Mouse (Mus musculus) c-Kit-positive CD71-positive TER-119-positive erythroid progenitor cells, embryonic 14.5 days (primary cell): ENCODE measurements around the gene Tcte1.

Experiments
- DNase-seq: peaks from one replicate; pipeline ENCODE4 v3.0.0-alpha.2; 2013; ENCODE audit warnings: low spot score

Gene Tcte1

GRCm38 (mm10) chr17:45547461-45548190, 24.4 kb downstream of the Tcte1 start:
- DNase-seq = no peak

DNA sequence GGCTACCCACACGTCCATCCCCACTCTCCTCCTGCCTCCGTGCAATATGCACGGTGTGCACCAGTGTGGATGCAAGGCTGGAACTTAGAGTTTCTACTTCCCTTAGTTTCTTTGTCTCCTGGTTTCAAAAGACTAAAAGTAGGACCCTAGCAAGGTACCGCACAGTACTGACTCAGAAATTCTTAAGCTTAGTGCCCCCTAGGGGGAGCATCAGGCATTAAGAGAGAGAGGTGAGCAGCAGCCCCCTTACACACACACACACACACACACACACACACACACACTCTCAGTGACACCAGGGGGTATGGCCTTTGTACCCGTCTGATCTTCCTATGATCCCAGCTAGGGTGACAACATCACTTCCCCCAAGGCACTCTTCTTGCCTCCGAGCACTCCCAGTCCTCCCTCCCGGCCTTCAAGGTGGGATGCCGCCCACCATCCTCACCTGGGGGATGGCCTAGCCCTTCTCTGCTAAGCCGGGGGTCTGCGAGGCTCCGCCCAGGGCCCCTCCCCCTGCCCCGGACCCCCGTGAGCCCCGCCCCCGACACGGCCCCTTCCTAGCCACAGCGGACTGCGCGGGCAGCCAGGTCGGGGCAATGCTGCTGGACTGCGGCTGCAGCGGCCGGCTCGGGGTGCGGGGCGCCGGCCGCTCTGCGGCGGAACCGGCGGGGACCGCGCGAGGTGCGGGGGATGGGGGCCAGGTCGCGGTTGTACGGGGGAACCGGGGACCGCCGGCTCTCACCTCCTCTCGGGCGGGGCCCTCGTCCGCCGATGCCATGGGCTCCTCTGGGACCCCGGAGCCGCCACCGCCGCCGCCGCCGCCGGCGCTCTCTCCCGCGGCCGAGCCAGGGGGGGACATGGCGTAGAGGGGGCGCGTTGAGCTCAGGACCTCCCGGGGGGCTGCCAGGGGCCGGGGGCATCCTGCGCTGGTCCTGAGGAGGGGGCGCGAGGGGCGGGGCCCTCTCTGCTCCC, 25.6 kb downstream of the Tcte1 start:
- no peak for DNase-seq

DNA sequence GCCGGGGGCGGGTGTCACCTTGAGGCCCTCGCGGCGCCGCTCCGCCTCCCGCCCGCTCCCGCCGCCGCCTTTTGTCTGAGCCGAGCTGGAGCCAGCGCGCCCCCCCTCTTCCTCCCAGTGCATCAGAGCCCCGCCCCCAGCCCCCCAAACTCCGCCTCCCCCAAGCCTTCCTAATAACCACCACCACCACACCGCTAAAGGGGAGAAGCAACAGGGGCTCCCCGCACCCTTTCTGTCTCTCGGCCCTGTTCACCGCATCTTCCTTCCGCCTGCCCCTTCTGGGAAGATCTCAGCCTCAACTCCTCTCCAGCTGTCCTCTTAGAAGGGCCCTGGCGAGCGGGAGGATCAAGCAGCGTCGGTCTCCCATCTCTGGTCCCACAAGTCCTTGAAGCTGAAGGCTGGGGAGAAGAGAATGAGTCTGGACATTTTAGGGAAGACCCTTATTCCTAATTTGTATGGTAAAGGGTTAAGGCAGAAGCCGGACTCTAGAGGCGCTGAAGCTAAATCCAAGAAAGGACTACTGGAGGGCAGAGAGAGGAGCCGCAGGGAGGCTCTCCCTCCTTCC, 26.5 kb downstream of the Tcte1 start, which contains the start of gene Tmem151b:
Gene Tmem151b (minus strand): TSS at position 61 of the 565 bp plus-strand sequence.
- DNase-seq = no peak

DNA sequence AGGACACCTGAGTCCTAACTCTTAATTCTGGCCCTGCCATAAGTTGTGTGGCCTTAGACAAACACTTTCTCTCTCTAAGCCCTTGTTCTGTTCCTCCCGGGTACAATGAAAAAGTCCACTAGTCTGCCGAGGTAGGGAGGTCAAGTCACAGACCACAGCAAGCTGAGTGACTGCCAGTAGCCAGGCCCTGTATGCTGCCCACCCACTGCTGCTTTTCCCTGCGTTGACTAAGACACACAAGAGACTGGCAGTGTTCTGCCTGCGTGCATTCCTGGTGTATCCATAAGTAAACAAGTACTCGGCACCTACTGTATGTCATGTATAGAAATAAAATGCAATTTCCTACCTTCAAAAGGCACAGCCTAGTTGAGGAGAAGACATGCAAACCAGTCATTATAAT, 27.0 kb downstream of the Tcte1 start:
- DNase-seq = no peak

DNA sequence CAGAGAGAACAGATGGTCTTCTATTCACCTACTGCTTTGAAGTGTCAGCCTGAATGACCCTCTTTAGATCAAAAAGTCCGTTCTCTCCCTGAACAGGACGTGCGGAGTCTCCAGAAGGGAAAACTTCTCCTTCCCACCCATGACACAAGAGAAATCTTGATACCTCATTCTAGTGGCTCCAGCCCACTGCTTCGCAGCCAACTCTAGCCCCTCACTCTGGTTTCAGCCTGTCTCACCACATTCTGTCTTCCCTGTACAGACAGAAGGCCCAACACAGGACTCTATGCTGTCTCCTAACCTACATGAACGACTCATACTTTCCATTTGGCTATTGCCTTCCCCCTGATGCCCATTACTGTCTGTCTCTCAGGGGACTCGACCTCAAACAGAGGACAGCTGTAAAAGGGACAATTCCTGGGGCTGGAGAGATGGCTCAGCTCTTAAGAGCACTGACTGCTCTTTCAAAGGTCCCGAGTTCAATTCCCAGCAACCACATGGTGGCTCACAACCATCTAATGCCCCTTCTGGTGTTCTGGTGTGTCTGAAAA, 28.1 kb downstream of the Tcte1 start:
- DNase-seq = no peak

GRCm38 (mm10) chr17:45551816-45552451, 28.7 kb downstream of the Tcte1 start:
- no peak for DNase-seq

DNA sequence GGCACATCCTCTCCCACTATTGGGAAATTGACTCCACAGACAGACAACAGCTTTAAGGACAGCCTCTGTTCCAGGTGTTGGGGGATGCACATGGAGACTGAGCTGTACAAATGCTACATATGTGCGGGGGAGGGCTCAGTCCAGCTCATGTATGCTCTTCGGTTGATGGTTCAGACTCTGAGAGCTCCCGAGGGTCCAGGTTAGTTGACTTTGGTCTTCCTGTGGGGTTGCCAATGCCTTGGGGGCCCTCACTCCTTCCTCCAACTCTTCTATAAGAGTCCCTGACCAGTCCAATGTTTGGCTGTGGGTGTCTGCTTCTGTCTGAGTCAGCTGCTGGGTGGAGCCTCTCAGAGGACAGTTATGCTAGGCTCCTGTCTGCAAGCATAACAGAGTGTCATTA, 29.8 kb downstream of the Tcte1 start:
- DNase-seq = no peak

GRCm38 (mm10) chr17:45554420-45554819, 31.2 kb downstream of the Tcte1 start:
- DNase-seq = no peak

DNA sequence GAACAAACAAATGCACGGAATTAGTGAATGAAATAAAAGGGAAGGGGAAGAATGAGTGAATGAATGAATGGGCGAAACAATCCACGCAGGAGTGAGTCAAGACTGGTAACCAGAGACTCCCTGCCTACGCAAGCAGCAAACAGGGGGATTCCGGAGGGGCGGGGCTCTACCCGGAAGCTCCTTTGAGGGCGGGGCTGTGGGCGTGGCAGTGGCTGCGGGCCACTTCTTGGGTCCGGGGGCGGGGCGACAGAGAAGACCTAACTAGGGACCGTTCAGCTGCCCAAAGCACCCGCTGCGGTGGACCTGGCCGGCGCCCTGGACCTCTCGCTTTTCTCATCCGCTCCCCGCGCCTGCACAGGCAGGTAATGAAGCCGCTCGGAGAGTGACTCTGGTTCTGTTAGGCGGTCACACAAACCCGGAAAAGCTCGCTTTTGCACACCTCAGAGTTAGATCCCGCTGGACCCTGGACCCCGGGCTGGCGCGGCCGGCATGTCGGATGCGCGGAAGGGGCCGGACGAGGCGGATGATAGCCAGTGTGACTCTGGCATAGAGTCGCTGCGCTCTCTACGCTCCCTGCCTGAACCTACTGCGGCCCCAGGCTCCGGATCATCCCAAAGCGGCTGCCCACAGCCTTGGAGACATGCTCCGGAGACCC, 32.3 kb downstream of the Tcte1 start, which contains the start of gene Nfkbie:
Gene Nfkbie (plus strand): TSS at position 252 of the 655 bp plus-strand sequence.
- peak; percentile 88 for DNase-seq

DNA sequence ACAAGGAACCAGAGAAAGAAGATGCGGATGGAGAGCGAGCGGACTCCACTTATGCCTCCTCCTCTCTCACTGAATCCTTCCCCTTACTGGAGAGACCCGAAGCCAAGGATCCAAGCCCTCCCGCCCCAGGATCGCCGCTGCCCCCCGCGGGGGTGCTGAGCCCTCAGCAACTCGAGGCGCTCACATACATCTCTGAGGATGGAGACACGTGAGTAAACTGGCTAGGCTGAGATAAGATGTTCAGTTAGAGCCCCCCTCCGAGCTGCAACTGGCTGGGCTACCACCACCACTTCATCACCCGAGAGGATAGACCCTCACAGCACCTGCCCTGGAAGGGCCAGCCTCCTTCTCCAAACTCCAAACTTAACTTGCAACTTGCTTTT, 32.9 kb downstream of the Tcte1 start:
- no peak for DNase-seq

GRCm38 (mm10) chr17:45556514-45557245, 33.4 kb downstream of the Tcte1 start:
- no peak for DNase-seq

DNA sequence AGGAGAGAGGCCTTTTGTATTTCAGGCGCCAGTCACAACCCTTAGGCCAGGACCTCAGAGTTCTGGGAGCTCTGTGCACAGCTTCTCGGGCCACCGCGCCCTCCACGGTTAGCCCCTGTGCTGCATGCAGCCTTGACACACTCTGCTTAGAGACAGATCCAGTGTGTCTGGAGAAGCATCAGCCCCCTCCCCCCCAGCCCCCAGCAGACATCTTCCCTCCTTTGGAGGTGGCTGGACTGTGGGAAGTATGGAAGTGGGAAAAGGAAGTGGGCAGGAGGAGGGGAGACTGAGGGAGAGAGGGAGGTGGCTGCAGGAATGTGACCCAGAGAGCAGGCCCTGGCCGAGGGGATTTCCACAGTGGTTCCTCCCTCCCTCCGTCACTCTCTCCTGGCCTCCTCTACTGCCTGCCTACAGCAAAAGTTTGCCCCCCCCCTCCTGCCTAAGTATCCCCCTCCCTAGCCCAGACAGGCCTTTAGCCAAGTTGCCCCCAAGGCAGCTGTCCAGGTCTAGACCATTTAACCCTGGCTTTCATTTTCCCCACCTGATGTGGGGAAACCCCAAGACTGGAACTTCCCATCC, 34.1 kb downstream of the Tcte1 start:
- no peak for DNase-seq

GRCm38 (mm10) chr17:45557998-45558862, 35.0 kb downstream of the Tcte1 start:
- no peak for DNase-seq

DNA sequence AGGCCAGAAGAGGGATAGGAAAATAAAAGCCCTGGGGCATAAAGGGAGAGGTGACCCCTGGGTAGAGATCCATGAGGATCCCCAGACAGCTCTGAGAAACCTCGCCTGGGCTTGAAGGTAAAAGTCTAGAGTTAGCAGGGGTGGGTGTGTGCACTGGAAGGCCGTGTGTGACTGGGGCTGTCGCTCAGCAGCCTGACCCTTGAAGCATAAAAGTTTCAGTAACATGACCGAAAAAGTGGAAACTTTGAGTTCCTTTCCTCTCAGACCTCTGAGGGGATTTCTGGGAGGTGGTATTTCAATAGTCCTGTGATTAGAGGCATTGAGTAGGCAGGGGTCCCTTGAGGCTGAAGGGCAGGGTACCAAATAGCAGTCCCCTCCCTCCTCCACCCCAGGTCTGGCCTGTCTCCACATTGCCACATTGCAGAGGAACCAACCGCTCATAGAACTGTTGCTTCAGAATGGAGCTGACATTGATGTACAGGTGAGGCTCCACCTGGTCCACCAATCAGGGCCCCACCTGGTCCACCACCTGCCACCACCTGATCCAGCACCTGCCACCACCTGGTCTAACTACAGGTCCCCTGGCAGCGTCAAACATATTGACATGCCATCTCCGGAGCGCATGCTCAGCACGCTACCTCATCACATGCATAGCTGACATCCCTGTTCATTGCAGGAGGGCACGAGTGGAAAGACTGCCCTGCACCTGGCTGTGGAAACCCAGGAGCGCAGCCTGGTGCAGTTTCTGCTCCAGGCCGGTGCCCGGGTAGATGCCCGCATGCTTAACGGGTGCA, 36.7 kb downstream of the Tcte1 start:
- no peak for DNase-seq

- DNase-seq = no peak
Measured at GRCm38 (mm10) chr17:45563216-45563615, 40.0 kb downstream of the Tcte1 start.

GRCm38 (mm10) chr17:45563655-45564530, 40.7 kb downstream of the Tcte1 start, which contains the start of gene Slc35b2:
TSS of gene Slc35b2 (plus strand) at chr17:45563874.
- no peak for DNase-seq

DNA sequence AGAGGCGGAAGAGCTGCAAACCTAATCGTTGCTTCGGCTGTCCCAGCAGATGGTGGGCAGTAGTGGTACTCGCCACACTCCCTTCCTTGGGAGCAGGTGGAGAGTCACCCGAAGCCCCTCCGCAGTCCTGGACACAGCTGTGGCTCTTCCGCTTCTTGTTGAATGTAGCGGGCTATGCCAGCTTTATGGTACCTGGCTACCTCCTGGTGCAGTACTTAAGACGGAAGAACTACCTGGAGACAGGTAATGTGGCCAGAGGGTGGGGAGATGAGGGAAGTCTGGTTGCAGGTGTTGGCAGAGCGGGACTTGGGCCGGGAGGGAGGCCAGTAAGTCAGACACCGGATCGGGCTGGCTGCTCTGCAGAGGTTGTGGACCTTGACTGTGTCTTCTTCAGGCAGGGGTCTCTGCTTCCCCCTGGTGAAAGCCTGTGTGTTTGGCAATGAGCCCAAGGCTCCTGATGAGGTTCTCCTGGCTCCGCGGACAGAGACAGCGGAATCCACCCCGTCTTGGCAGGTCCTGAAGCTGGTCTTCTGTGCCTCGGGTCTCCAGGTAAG, 41.4 kb downstream of the Tcte1 start:
- DNase-seq = no peak
